Mouse (Mus musculus): ENCODE measurements around the gene Wnk4. TPM values are rescaled to one million over a fixed set of nuclear protein-coding genes. Genes with fewer than 3 reads are reported as not detected.

Wnk4 gene
- polyA plus RNA-seq, 1 experiment from 2014 or later: 5.1 TPM

- 36% methylated on average over 2 of the region's 2 CpGs for WGBS (ENCODE audit: insufficient replicate concordance)
- Histone ChIP-seq H3K4me3 (replicated peaks) (no peak overlapping the region), H3K9me3 (replicated peaks) (no peaks in the 10 kb centered on the region), H3K27me3 (peaks cover 71% of the 10 kb centered on the region), H3K9ac (no peak overlapping the region), H3K27ac (replicated peaks) (no peak overlapping the region), H3K4me1 (replicated peaks) (peaks cover 35% of the 10 kb centered on the region), H3K4me2 (no peak overlapping the region), H3K36me3 (replicated peaks) (no peaks in the 10 kb centered on the region)
- ATAC-seq (ENCODE audit: insufficient read depth): no peak
Measured at GRCm38 (mm10) chr11:101230061-101230511, 30.3 kb upstream of the Wnk4 start.

- H3K36me3 ChIP-seq (replicated peaks): no peaks in the 10 kb centered on the region
- WGBS (ENCODE audit: insufficient replicate concordance): 25% methylated on average over 5 of the region's 5 CpGs
- peaks cover 31% of the 10 kb centered on the region for H3K4me1 ChIP-seq (replicated peaks)
- ATAC-seq (ENCODE audit: insufficient read depth): no peak
- no peak overlapping the region for H3K4me3 ChIP-seq (replicated peaks)
- H3K9me3 ChIP-seq (replicated peaks): no peaks in the 10 kb centered on the region
- peaks cover 71% of the 10 kb centered on the region for H3K27me3 ChIP-seq
- no peak overlapping the region for H3K9ac ChIP-seq
- peak overlapping the region; percentile 42 for H3K4me2 ChIP-seq
- H3K27ac ChIP-seq (replicated peaks): peak overlapping the region; percentile 48
Measured at GRCm38 (mm10) chr11:101230526-101230925, 29.8 kb upstream of the Wnk4 start.

GRCm38 (mm10) chr11:101230991-101231871 lies 29.1 kb upstream of the Wnk4 start:
- ATAC-seq (ENCODE audit: insufficient read depth): no peak
- Histone ChIP-seq H3K9ac (no peak overlapping the region), H3K4me2 (peak overlapping the region; percentile 42), H3K4me3 (replicated peaks) (0 out of 2 replicates have a peak overlapping the region, but pooled peaks have one; percentile 12), H3K27ac (replicated peaks) (peak overlapping the region; percentile 48), H3K4me1 (replicated peaks) (peaks cover 29% of the 10 kb centered on the region), H3K27me3 (peaks cover 71% of the 10 kb centered on the region), H3K36me3 (replicated peaks) (no peaks in the 10 kb centered on the region), H3K9me3 (replicated peaks) (no peaks in the 10 kb centered on the region)
- WGBS (ENCODE audit: insufficient replicate concordance): 2% methylated on average over 18 of the region's 18 CpGs

- H3K9me3 ChIP-seq (replicated peaks): no peaks in the 10 kb centered on the region
- peak; percentile 70 for ATAC-seq (ENCODE audit: insufficient read depth)
- H3K27ac ChIP-seq (replicated peaks): peak overlapping the region; percentile 48; the same call in 1 of the 2 replicates
- 0 out of 2 replicates have a peak overlapping the region, but pooled peaks have one; percentile 12 for H3K4me3 ChIP-seq (replicated peaks)
- H3K36me3 ChIP-seq (replicated peaks): no peaks in the 10 kb centered on the region
- H3K4me2 ChIP-seq: peak overlapping the region; percentile 42
- 18% methylated on average over 6 of the region's 6 CpGs for whole genome bisulfite sequencing (ENCODE audit: insufficient replicate concordance)
- no peak overlapping the region for H3K9ac ChIP-seq
- H3K4me1 ChIP-seq (replicated peaks): peaks cover 24% of the 10 kb centered on the region
- peaks cover 73% of the 10 kb centered on the region for H3K27me3 ChIP-seq
Measured at GRCm38 (mm10) chr11:101232010-101232839, 28.1 kb upstream of the Wnk4 start.

- no peaks in the 10 kb centered on the region for H3K9me3 ChIP-seq (replicated peaks)
- no peak overlapping the region for H3K9ac ChIP-seq
- peaks cover 71% of the 10 kb centered on the region for H3K27me3 ChIP-seq
- H3K4me1 ChIP-seq (replicated peaks): peaks cover 24% of the 10 kb centered on the region
- no peaks in the 10 kb centered on the region for H3K36me3 ChIP-seq (replicated peaks)
- WGBS (ENCODE audit: insufficient replicate concordance): 43% methylated on average over 1 of the region's 1 CpGs
- H3K27ac ChIP-seq (replicated peaks): no peak overlapping the region
- H3K4me3 ChIP-seq (replicated peaks): no peak overlapping the region
- no peak for ATAC-seq (ENCODE audit: insufficient read depth)
- no peak overlapping the region for H3K4me2 ChIP-seq
Measured at GRCm38 (mm10) chr11:101233240-101233639, 27.1 kb upstream of the Wnk4 start.

- H3K4me1 ChIP-seq (replicated peaks): peaks cover 24% of the 10 kb centered on the region
- no peak overlapping the region for H3K27ac ChIP-seq (replicated peaks)
- H3K36me3 ChIP-seq (replicated peaks): no peaks in the 10 kb centered on the region
- peaks cover 67% of the 10 kb centered on the region for H3K27me3 ChIP-seq
- H3K4me2 ChIP-seq: no peak overlapping the region
- no peak overlapping the region for H3K4me3 ChIP-seq (replicated peaks)
- no peak for ATAC-seq (ENCODE audit: insufficient read depth)
- H3K9me3 ChIP-seq (replicated peaks): no peaks in the 10 kb centered on the region
- no peak overlapping the region for H3K9ac ChIP-seq
Measured at GRCm38 (mm10) chr11:101234124-101234523, 26.2 kb upstream of the Wnk4 start.

- ATAC-seq (ENCODE audit: insufficient read depth): no peak
- Histone ChIP-seq H3K27me3 (peaks cover 54% of the 10 kb centered on the region), H3K36me3 (replicated peaks) (no peaks in the 10 kb centered on the region), H3K9ac (no peak overlapping the region), H3K4me1 (replicated peaks) (peaks cover 16% of the 10 kb centered on the region), H3K4me2 (no peak overlapping the region), H3K9me3 (replicated peaks) (no peaks in the 10 kb centered on the region), H3K4me3 (replicated peaks) (no peak overlapping the region), H3K27ac (replicated peaks) (no peak overlapping the region)
Measured at GRCm38 (mm10) chr11:101235429-101235828, 24.9 kb upstream of the Wnk4 start.

GRCm38 (mm10) chr11:101236782-101237181 lies 23.6 kb upstream of the Wnk4 start:
- Histone ChIP-seq H3K27ac (replicated peaks) (no peak overlapping the region), H3K27me3 (peaks cover 43% of the 10 kb centered on the region), H3K9me3 (replicated peaks) (no peaks in the 10 kb centered on the region), H3K36me3 (replicated peaks) (no peaks in the 10 kb centered on the region), H3K9ac (no peak overlapping the region), H3K4me2 (no peak overlapping the region), H3K4me1 (replicated peaks) (peaks cover 4% of the 10 kb centered on the region), H3K4me3 (replicated peaks) (no peak overlapping the region)
- WGBS (ENCODE audit: insufficient replicate concordance): 86% methylated on average over 5 of the region's 5 CpGs
- no peak for ATAC-seq (ENCODE audit: insufficient read depth)

GRCm38 (mm10) chr11:101238071-101238647 lies 22.2 kb upstream of the Wnk4 start:
- Histone ChIP-seq H3K9ac (no peak overlapping the region), H3K36me3 (replicated peaks) (no peaks in the 10 kb centered on the region), H3K27ac (replicated peaks) (no peak overlapping the region), H3K4me2 (no peak overlapping the region), H3K9me3 (replicated peaks) (no peaks in the 10 kb centered on the region), H3K4me3 (replicated peaks) (no peak overlapping the region), H3K27me3 (peaks cover 45% of the 10 kb centered on the region), H3K4me1 (replicated peaks) (no peaks in the 10 kb centered on the region)
- 52% methylated on average over 5 of the region's 5 CpGs for WGBS (ENCODE audit: insufficient replicate concordance)
- no peak for ATAC-seq (ENCODE audit: insufficient read depth)

GRCm38 (mm10) chr11:101245071-101245470 lies 15.3 kb upstream of the Wnk4 start:
- Histone ChIP-seq H3K4me2 (no peak overlapping the region), H3K4me3 (replicated peaks) (no peak overlapping the region), H3K27ac (replicated peaks) (no peak overlapping the region), H3K9me3 (replicated peaks) (no peaks in the 10 kb centered on the region), H3K9ac (no peak overlapping the region), H3K4me1 (replicated peaks) (peaks cover 32% of the 10 kb centered on the region), H3K36me3 (replicated peaks) (no peaks in the 10 kb centered on the region), H3K27me3 (peaks cover 75% of the 10 kb centered on the region)
- no peak for ATAC-seq (ENCODE audit: insufficient read depth)
- WGBS (ENCODE audit: insufficient replicate concordance): 43% methylated on average over 4 of the region's 4 CpGs

Data from liver, embryonic 15.5 days (tissue).